Mouse (Mus musculus) G1E (cell line): ENCODE results near the gene Myl7. TPM values are rescaled to one million over a fixed set of nuclear protein-coding genes. Genes with fewer than 3 reads are reported as not detected.
A peak's percentile ranks its signal among the peaks of the same experiment; 100 is the strongest.

Experiments
- ATAC-seq: 2 replicates; pipeline ENCODE4 v1.8.0; 2016; ENCODE audit warnings: mild to moderate bottlenecking; ENCODE audit not compliant: insufficient number of reproducible peaks, poor library complexity, low FRiP score, severe bottlenecking; ENCODE audit errors: extremely low read depth
- DNase-seq: peaks from one replicate; pipeline ENCODE4 v3.0.0; 2012; ENCODE audit warnings: low spot score
- H3K27me3 ChIP-seq: 2 replicates; pipeline ENCODE4 v1.6.1; 2012; ENCODE audit warnings: mild to moderate bottlenecking, low read length, inconsistent platforms; ENCODE audit not compliant: insufficient read depth
- H3K36me3 ChIP-seq: replicated peaks from 2 replicates; pipeline ENCODE3; 2012; ENCODE audit warnings: mild to moderate bottlenecking, inconsistent platforms
- H3K4me1 ChIP-seq: 2 replicates; pipeline ENCODE4 v1.6.1; 2012; ENCODE audit warnings: low read depth, low read length, inconsistent platforms, mixed read lengths; ENCODE audit not compliant: insufficient read depth
- H3K4me3 ChIP-seq: 2 replicates; pipeline ENCODE4 v1.5.1; 2012; ENCODE audit warnings: low read depth, mild to moderate bottlenecking, inconsistent platforms, low read length, moderate library complexity, mixed read lengths
- H3K9me3 ChIP-seq: replicated peaks from 2 replicates; pipeline ENCODE4 v1.6.1; 2012; ENCODE audit warnings: inconsistent platforms
- CTCF ChIP-seq: IDR thresholded peaks from 2 replicates; pipeline ENCODE4 v1.5.1; 2012; ENCODE audit warnings: low read depth, low read length, inconsistent platforms, mixed read lengths
- GATA1 ChIP-seq: IDR thresholded peaks from 2 replicates; pipeline ENCODE4 v1.6.1; 2012; ENCODE audit warnings: borderline replicate concordance, low read length, inconsistent platforms, mixed read lengths
- GATA2 ChIP-seq: IDR thresholded peaks from 2 replicates; pipeline ENCODE4 v1.6.1; 2012; ENCODE audit warnings: low read depth, low read length, inconsistent platforms, borderline replicate concordance
- POLR2AphosphoS5 ChIP-seq: IDR thresholded peaks from 2 replicates; pipeline ENCODE4 v1.6.1; 2012; ENCODE audit warnings: low read depth, low read length, inconsistent platforms; ENCODE audit not compliant: insufficient replicate concordance
- TAL1 ChIP-seq: conservative IDR thresholded peaks from 2 replicates; pipeline ENCODE4 v1.6.1; 2012; ENCODE audit warnings: low read depth, low read length, inconsistent platforms, mixed read lengths
- polyA plus RNA-seq: library from polyadenylated mRNA; stranded (reverse); fragments of >175 nt; gene quantifications from 2 replicates; pipeline ENCODE4 v1.2.3, GENCODE M21; 2012
- total RNA-seq, 2 experiments: library from RNA; stranded (forward) in 1 of 2; stranded (reverse) in 1 of 2; fragments of 200-1000 nt in 1 of 2; fragments of >200 nt in 1 of 2; fragmentation: Nextera tagmentation in 1 of 2; gene quantifications; 2 replicates each; pipeline ENCODE4 v1.2.3; 2014 to 2017

The Myl7 gene
- total and polyA plus RNA-seq, 3 experiments = not detected

DNA sequence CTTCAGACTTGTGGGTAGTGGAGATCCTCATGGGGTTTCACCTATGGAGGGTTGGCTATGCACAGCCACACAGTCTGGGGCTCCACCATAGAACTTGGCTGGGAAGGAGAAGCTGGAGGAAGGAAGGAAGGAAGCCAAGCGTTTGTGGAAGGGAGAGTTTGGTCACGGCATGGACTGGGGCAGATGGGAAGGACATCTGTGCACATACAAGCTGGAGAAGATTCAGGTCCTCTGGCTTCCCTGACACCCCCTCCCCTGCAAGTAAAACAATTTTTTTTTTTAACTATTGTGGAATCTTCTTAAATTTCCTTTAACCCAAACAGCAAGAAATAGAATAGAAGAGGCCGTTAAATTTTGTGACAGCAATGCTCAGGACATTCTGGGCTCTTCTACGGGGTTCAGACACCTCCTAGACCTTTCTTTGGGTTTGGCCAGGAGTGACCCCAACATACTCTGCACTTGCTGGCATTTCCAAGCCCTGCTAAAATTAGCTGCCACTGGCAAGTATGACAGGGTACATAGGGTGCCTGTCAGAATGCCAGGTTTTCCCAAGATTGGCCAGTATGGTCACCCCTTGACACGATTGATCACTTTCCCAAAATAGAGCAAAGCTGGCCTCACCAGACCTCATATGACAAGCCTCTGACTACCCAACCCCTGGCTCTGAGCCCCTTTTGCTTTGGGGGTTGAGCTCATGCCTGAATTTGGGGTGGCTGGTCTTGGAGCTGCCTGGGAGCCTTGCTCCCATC lies 17.0 kb upstream of the Myl7 start:
- TF ChIP-seq GATA2 (no peak), GATA1 (no peak), CTCF (no peak), POLR2AphosphoS5 (no peak), TAL1 (no peak)
- Histone ChIP-seq H3K9me3 (no peaks in the 10 kb centered on the region), H3K4me3 (no peak overlapping the region), H3K27me3 (peaks cover 16% of the 10 kb centered on the region), H3K36me3 (no peaks in the 10 kb centered on the region), H3K4me1 (peaks cover 4% of the 10 kb centered on the region)
- DNase-seq (no peak), ATAC-seq (no peak)

GRCm38 (mm10) chr11:5914940-5915339 lies 16.4 kb upstream of the Myl7 start:
- H3K27me3 ChIP-seq = peaks cover 22% of the 10 kb centered on the region
- no peak for TF ChIP-seq GATA2
- no peak for TF ChIP-seq CTCF
- no peak for TF ChIP-seq TAL1
- no peak for TF ChIP-seq GATA1
- TF ChIP-seq POLR2AphosphoS5 = no peak
- ATAC-seq = no peak
- H3K36me3 ChIP-seq = no peaks in the 10 kb centered on the region
- DNase-seq = no peak
- no peak overlapping the region for H3K4me3 ChIP-seq
- H3K4me1 ChIP-seq = peaks cover 4% of the 10 kb centered on the region; the same call in 1 of the 2 replicates
- H3K9me3 ChIP-seq = no peaks in the 10 kb centered on the region

- no peak for ATAC-seq
- Histone ChIP-seq H3K9me3 (no peaks in the 10 kb centered on the region), H3K4me3 (no peak overlapping the region), H3K27me3 (peaks cover 22% of the 10 kb centered on the region), H3K36me3 (no peaks in the 10 kb centered on the region), H3K4me1 (peaks cover 4% of the 10 kb centered on the region; the same call in 1 of the 2 replicates)
- TF ChIP-seq GATA2 (no peak), POLR2AphosphoS5 (no peak), CTCF (no peak)
- DNase-seq = no peak
These were observed 15.4 kb upstream of the Myl7 start for GRCm38 (mm10) chr11:5913936-5914335.

DNA sequence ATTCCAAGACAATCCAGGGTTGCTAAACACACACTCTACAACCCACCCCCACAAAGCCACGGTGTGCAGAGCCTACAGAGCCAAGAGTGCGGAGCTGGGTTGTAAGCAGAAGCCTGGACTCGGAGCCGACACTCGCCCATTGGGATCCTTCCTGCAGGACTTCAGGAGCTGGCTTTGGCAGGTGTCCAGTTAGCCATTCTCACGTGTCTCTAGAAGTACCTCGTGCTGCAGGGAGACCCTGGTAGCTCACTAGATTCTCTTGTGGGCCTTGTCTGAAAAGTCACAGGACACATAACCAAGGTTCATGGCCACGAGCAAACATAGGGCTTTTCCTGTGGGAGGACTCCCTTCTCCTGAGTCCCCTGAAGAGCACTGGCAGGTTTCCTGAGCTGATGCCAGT lies 14.7 kb upstream of the Myl7 start:
- H3K4me1 ChIP-seq = peaks cover 4% of the 10 kb centered on the region; the same call in 1 of the 2 replicates
- ATAC-seq = no peak

GRCm38 (mm10) chr11:5912635-5913034 lies 14.1 kb upstream of the Myl7 start:
- Histone ChIP-seq H3K27me3 (peaks cover 24% of the 10 kb centered on the region), H3K4me1 (peaks cover 4% of the 10 kb centered on the region; the same call in 1 of the 2 replicates), H3K4me3 (no peak overlapping the region), H3K9me3 (no peaks in the 10 kb centered on the region), H3K36me3 (no peaks in the 10 kb centered on the region)
- DNase-seq = peak; percentile 23
- no peak for TF ChIP-seq CTCF
- no peak for ATAC-seq

More for the DNA sequence above, 14.7 kb upstream of the Myl7 start:
- no peak for DNase-seq
- TF ChIP-seq POLR2AphosphoS5 = no peak
- TF ChIP-seq GATA2 = no peak
- no peak for TF ChIP-seq GATA1
- TF ChIP-seq TAL1 = no peak
- TF ChIP-seq CTCF = no peak
- no peaks in the 10 kb centered on the region for H3K36me3 ChIP-seq
- no peak overlapping the region for H3K4me3 ChIP-seq
- no peaks in the 10 kb centered on the region for H3K9me3 ChIP-seq
- peaks cover 24% of the 10 kb centered on the region for H3K27me3 ChIP-seq

DNA sequence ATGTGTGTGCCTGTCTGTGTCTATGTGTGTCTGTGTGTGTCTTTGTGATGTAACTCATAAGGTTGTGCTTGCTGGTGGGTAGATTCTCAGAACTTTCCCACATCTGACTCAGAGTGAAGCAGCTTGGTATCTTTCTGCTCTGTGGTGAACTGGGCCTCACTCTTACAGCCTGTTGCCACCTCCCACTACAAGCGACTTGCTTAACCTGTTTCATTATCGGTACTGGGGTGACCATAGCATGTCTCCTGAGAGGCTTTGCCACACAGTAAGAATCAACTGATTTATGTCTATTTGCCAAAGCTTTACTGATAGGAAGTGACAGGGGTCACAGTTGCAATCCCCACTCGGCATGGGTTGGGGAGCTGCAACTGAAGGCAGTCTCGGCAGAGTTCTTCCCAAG lies 10.1 kb upstream of the Myl7 start:
- ATAC-seq (no peak), DNase-seq (no peak)
- H3K36me3 ChIP-seq = no peaks in the 10 kb centered on the region
- no peak overlapping the region for H3K4me3 ChIP-seq
- no peak for TF ChIP-seq GATA1
- no peak for TF ChIP-seq CTCF
- no peak for TF ChIP-seq POLR2AphosphoS5
- TF ChIP-seq TAL1 = no peak
- no peak for TF ChIP-seq GATA2
- H3K4me1 ChIP-seq = no peaks in the 10 kb centered on the region
- H3K9me3 ChIP-seq = no peaks in the 10 kb centered on the region
- peaks cover 29% of the 10 kb centered on the region; the same call in 1 of the 2 replicates for H3K27me3 ChIP-seq

DNA sequence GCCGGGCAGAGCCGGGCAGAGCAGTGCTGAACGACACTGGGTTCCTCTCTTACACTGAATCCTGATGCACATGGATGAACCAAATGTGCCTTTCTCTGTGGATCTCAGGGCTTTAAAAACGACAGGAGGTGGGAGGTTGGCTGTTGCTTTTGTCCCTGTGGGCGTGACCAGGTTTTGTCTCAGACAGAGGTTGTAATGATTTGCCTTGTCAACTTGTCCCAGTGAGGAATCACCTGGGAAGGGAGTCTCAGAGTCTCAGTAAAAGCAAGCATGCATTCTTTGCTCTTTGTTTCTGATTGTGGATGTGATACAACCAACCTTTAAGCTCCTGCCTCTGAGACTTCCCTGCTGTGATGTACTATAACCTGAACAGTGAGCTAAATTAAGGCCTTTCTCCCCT lies 8.5 kb upstream of the Myl7 start:
- no peak for ATAC-seq
- Histone ChIP-seq H3K27me3 (peaks cover 29% of the 10 kb centered on the region), H3K36me3 (no peaks in the 10 kb centered on the region), H3K4me1 (no peaks in the 10 kb centered on the region), H3K9me3 (no peaks in the 10 kb centered on the region), H3K4me3 (no peak overlapping the region)
- TF ChIP-seq GATA1 = no peak
- no peak for TF ChIP-seq CTCF
- TF ChIP-seq GATA2 = no peak
- TF ChIP-seq TAL1 = no peak
- TF ChIP-seq POLR2AphosphoS5 = no peak
- no peak for DNase-seq
